In the genomic region with DNA sequence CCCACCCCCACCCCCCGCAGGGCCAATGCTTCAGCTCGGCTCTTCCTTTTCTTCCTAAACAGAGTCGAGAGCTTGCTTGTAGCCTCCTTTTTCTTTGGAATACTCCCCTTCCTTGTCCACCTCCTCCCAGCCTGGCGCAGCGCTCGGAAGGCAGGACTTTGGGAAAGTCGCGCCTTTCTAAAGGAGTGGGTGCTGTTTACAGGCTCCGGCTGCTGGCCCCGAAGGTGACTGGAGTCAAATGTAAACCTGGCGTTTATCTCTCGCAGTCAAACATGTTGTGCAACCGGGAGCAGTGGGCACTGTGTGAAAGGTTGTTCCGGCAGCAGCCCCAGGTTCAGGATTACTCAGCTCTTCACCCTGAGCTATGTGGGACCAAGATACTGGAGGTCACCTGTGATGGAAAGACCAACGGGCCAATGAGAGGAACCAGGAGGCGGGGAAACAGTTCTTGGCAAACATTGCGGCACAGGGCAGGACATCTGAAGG, we compare ENCODE assay signal across 8 mouse cellular contexts. TPM values are rescaled to one million over a fixed set of nuclear protein-coding genes. Genes with fewer than 3 reads are reported as not detected.
DNase-seq lines count a peak whose midpoint lies in the region; ATAC-seq and TF ChIP-seq lines count a peak whose summit lies in the region.

No protein-coding gene starts in this region.

- H3K4me2 ChIP-seq in kidney, embryonic 15.5 days = peak overlapping the region; percentile 71

- under 1% methylated on average over 17 of the region's 17 CpGs for WGBS in heart, embryonic 10.5 days
- WGBS in kidney, embryonic 15.5 days = under 1% methylated on average over 17 of the region's 17 CpGs

- H3K36me3 ChIP-seq in heart, embryonic 10.5 days = no peaks in the 10 kb centered on the region
- no peaks in the 10 kb centered on the region for H3K36me3 ChIP-seq in kidney, embryonic 15.5 days

- no peaks in the 10 kb centered on the region for H3K9me3 ChIP-seq in heart, embryonic 10.5 days
- H3K9me3 ChIP-seq in kidney, embryonic 15.5 days (replicated peaks) = no peaks in the 10 kb centered on the region

- no peak for TF ChIP-seq CTCF in bone marrow macrophage, adult 2 months (IDR thresholded peaks at IDR 0.05; ENCODE audit: low read depth, low read length)

- DNase-seq in A20 (ENCODE audit: low read depth, low spot score) = peak; percentile 93
- DNase-seq in heart, embryonic 10.5 days (ENCODE audit: low spot score) = peak; percentile 97
- DNase-seq in liver = peak; percentile 95
- DNase-seq in spleen, postnatal 4 days (ENCODE audit: low spot score in 2 of 2) = peak; percentile 96 to 98

- ATAC-seq in erythroblast, adult 5-6 weeks (replicated peaks; ENCODE audit: low FRiP score, poor library complexity, severe bottlenecking) = peak; percentile 91
- peak; percentile 100 for ATAC-seq in kidney, embryonic 15.5 days (replicated peaks; ENCODE audit: low FRiP score)
- peak; percentile 98 for ATAC-seq in monocyte, adult 5-6 weeks (replicated peaks; ENCODE audit: insufficient number of reproducible peaks, low FRiP score, low TSS enrichment, poor library complexity, severe bottlenecking)

- peak overlapping the region; percentile 67 for H3K4me3 ChIP-seq in bone marrow macrophage, adult 2 months (ENCODE audit: insufficient read depth, low read length)
- peak overlapping the region; percentile 61 for H3K4me3 ChIP-seq in heart, embryonic 10.5 days
- H3K4me3 ChIP-seq in kidney, embryonic 15.5 days (replicated peaks) = peak overlapping the region; percentile 55

- H3K27me3 ChIP-seq in heart, embryonic 10.5 days (ENCODE audit: insufficient read depth, poor library complexity, severe bottlenecking) = no peaks in the 10 kb centered on the region
- no peaks in the 10 kb centered on the region for H3K27me3 ChIP-seq in kidney, embryonic 15.5 days

- H3K9ac ChIP-seq in kidney, embryonic 15.5 days = peak overlapping the region; percentile 37

- TF ChIP-seq POLR2A in bone marrow macrophage, adult 2 months (IDR thresholded peaks at IDR 0.05; ENCODE audit: borderline replicate concordance, low read depth, low read length) = no peak

- H3K4me1 ChIP-seq in bone marrow macrophage, adult 2 months (ENCODE audit: control insufficient read depth, insufficient read depth, low read length) = peaks cover 33% of the 10 kb centered on the region
- H3K4me1 ChIP-seq in heart, embryonic 10.5 days = peaks cover 22% of the 10 kb centered on the region
- peaks cover 14% of the 10 kb centered on the region for H3K4me1 ChIP-seq in kidney, embryonic 15.5 days

- H3K27ac ChIP-seq in bone marrow macrophage, adult 2 months (ENCODE audit: insufficient read depth, low read depth, low read length) = peak overlapping the region; percentile 75
- H3K27ac ChIP-seq in heart, embryonic 10.5 days = peak overlapping the region; percentile 89
- peak overlapping the region; percentile 81 for H3K27ac ChIP-seq in kidney, embryonic 15.5 days

RNA-seq across cellular contexts. Expression of a gene that starts 15.5 kb away (rescaled TPM):
- 30.7 and 34.3 TPM in 2 replicates for polyA plus RNA-seq in bone marrow macrophage, adult 2 months (2012; ENCODE audit: insufficient read depth, insufficient read length, missing spikeins)
- 251 and 276 TPM in 2 replicates for total RNA-seq in erythroblast, adult 5-6 weeks (2015; ENCODE audit: low replicate concordance)
- 521 and 575 TPM in 2 replicates for total RNA-seq in erythroblast, adult 5-6 weeks (2017; ENCODE audit: low replicate concordance)
- polyA plus RNA-seq in heart, embryonic 10.5 days (2016; fragmentation: Nextera tagmentation; extraction: Ambion mirVana) = 35.2 and 35.6 TPM in 2 replicates
- polyA plus RNA-seq in kidney, embryonic 15.5 days (2015; fragmentation: Nextera tagmentation; extraction: Ambion mirVana) = 36.4 and 40.8 TPM in 2 replicates
- 179 to 243 TPM (median 180 TPM) in 3 replicates for total RNA-seq in monocyte, adult 5-6 weeks (2017)

Comparison
In these comparisons a context has a peak if more than half of its experiments do, and no peak if none do; other contexts are left out.
1. Peak in every context shown above with its lines: DNase-seq, ATAC-seq, H3K4me3 ChIP-seq and H3K27ac ChIP-seq.